ENCODE assay signal across 17 mouse cellular contexts in the genomic region with DNA sequence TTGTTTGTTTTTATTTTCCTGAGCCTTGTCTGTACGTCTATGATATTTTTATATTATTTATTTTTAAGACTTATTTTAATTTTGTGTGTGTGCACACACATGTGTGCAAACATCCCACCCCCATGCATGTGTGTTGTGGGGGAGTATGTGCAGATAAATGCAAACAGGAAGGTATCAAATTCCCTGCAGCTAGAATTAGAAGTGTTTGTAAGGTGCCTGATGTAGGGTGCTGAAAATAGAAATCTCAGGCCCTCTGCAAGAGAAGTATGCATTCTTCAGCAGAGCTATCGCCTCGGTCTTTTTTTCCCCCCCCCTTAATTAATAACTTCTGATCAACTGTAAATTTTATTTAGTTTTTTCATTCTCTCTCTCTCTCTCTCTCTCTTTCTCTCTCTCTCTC.
DNase-seq lines count a peak whose midpoint lies in the region; ATAC-seq lines count a peak whose summit lies in the region.
"Had no signal": no experiment of that assay in that cellular context is flagged by ENCODE, and none has a peak within 500 bp of the region (broad histone marks: within the 10 kb centered on the region; RNA-seq: fewer than 3 reads in every experiment).

No protein-coding gene starts in this region.

- H3K9ac ChIP-seq in heart, embryonic 12.5 days = no peak overlapping the region
- no peak overlapping the region for H3K9ac ChIP-seq in limb, embryonic 11.5 days (ENCODE audit: low read length)
- H3K9ac ChIP-seq: embryonic facial prominence, embryonic 12.5 days; forebrain, embryonic 15.5 days; hindbrain, embryonic 15.5 days had no signal

- H3K9me3 ChIP-seq in heart, embryonic 12.5 days (replicated peaks) = no peaks in the 10 kb centered on the region
- H3K9me3 ChIP-seq in limb, embryonic 11.5 days (ENCODE audit: control insufficient read depth, low read length) = no peaks in the 10 kb centered on the region
- H3K9me3 ChIP-seq in limb, embryonic 10.5 days (replicated peaks) = no peaks in the 10 kb centered on the region
- H3K9me3 ChIP-seq: embryonic facial prominence, embryonic 12.5 days; forebrain, embryonic 15.5 days; hindbrain, embryonic 15.5 days had no signal

- H3K36me3 ChIP-seq in heart, embryonic 12.5 days = peaks cover 42% of the 10 kb centered on the region
- no peaks in the 10 kb centered on the region; the same call in 1 of the 2 replicates for H3K36me3 ChIP-seq in limb, embryonic 11.5 days (ENCODE audit: control insufficient read depth, insufficient read depth, low read length)
- H3K36me3 ChIP-seq in limb, embryonic 10.5 days = peaks cover 52% of the 10 kb centered on the region
- H3K36me3 ChIP-seq: forebrain, embryonic 15.5 days; hindbrain, embryonic 15.5 days had no signal

- intact Hi-C loops in heart, postnatal 25 days (cut with DNase I) = no loop called here

- H3K4me3 ChIP-seq in heart, embryonic 12.5 days = no peak overlapping the region
- H3K4me3 ChIP-seq in limb, embryonic 11.5 days (ENCODE audit: low read depth, low read length) = no peak overlapping the region
- no peak overlapping the region for H3K4me3 ChIP-seq in limb, embryonic 10.5 days
- H3K4me3 ChIP-seq: embryonic facial prominence, embryonic 12.5 days; forebrain, embryonic 15.5 days; hindbrain, embryonic 15.5 days had no signal

- H3K4me1 ChIP-seq in heart, embryonic 12.5 days (replicated peaks) = peaks cover 45% of the 10 kb centered on the region
- H3K4me1 ChIP-seq in limb, embryonic 11.5 days (ENCODE audit: control insufficient read depth, insufficient read depth, low read length) = no peaks in the 10 kb centered on the region
- H3K4me1 ChIP-seq in limb, embryonic 10.5 days = no peaks in the 10 kb centered on the region
- H3K4me1 ChIP-seq: forebrain, embryonic 15.5 days; hindbrain, embryonic 15.5 days had no signal

- WGBS in heart, embryonic 12.5 days = 45% methylated on average over 3 of the region's 3 CpGs
- 87% methylated on average over 3 of the region's 3 CpGs for WGBS in limb, embryonic 11.5 days
- WGBS in limb, embryonic 10.5 days = 93% methylated on average over 3 of the region's 3 CpGs

- ATAC-seq in heart, embryonic 12.5 days (ENCODE audit: insufficient number of reproducible peaks, low FRiP score) = no peak
- no peak for ATAC-seq in limb, embryonic 11.5 days (ENCODE audit: insufficient number of reproducible peaks, low FRiP score, low TSS enrichment, low read depth)
- ATAC-seq: forebrain, embryonic 15.5 days; intestine, embryonic 16.5 days had no signal

- 0 out of 2 replicates have a peak overlapping the region, but pooled peaks have one; percentile 25 for H3K27ac ChIP-seq in heart, embryonic 12.5 days (ENCODE audit: poor library complexity, severe bottlenecking)
- no peak overlapping the region for H3K27ac ChIP-seq in limb, embryonic 11.5 days (replicated peaks; ENCODE audit: low read depth, low read length)
- no peak overlapping the region for H3K27ac ChIP-seq in limb, embryonic 10.5 days
- H3K27ac ChIP-seq: embryonic facial prominence, embryonic 12.5 days; forebrain, embryonic 15.5 days; hindbrain, embryonic 15.5 days had no signal

- peak overlapping the region; percentile 29; the same call in 1 of the 2 replicates for H3K4me2 ChIP-seq in heart, embryonic 12.5 days
- H3K4me2 ChIP-seq in limb, embryonic 11.5 days (ENCODE audit: low read depth, severe bottlenecking) = no peak overlapping the region
- H3K4me2 ChIP-seq: embryonic facial prominence, embryonic 12.5 days; forebrain, embryonic 15.5 days; hindbrain, embryonic 15.5 days had no signal

- no peaks in the 10 kb centered on the region for H3K27me3 ChIP-seq in heart, embryonic 12.5 days (replicated peaks)
- no peaks in the 10 kb centered on the region for H3K27me3 ChIP-seq in limb, embryonic 11.5 days (ENCODE audit: control insufficient read depth, insufficient read depth, low read length)
- H3K27me3 ChIP-seq in limb, embryonic 10.5 days (ENCODE audit: low read depth, poor library complexity, severe bottlenecking) = no peaks in the 10 kb centered on the region
- H3K27me3 ChIP-seq: embryonic facial prominence, embryonic 12.5 days; forebrain, embryonic 15.5 days; hindbrain, embryonic 15.5 days had no signal

- peak; percentile 75 for DNase-seq in heart, adult 11 months
- DNase-seq in heart, adult 9 months (ENCODE audit: low spot score in 2 of 2) = no peak
- DNase-seq in heart, postnatal 25 days (ENCODE audit: low spot score) = no peak
- peak; percentile 9 for DNase-seq in limb, embryonic 11.5 days (ENCODE audit: low spot score)
- no peak for DNase-seq in limb, embryonic 10.5 days (ENCODE audit: low spot score)
- DNase-seq in natural killer cell, adult 2 months (ENCODE audit: low spot score in 2 of 2) = no peak
- DNase-seq: adrenal gland, postnatal 10 days; cerebellum, adult 11-12 months; cerebellum, adult 9-10 months; cerebellum, postnatal 25 days; gastrocnemius, postnatal 14 days; kidney, adult 2 months had no signal

Comparison
In these comparisons a context has a peak if more than half of its experiments do, and no peak if none do; other contexts are left out.
1. DNase-seq: peak in heart, adult 11 months (single experiment) and limb, embryonic 11.5 days (single experiment); none in heart, adult 9 months (0 of 2), heart, postnatal 25 days (single experiment), limb, embryonic 10.5 days (single experiment) and natural killer cell, adult 2 months (0 of 2).